Mouse (Mus musculus): ENCODE measurements around the gene Hmgcr.
A peak's percentile ranks its signal among the peaks of the same experiment; 100 is the strongest.

Gene Hmgcr

GRCm38 (mm10) chr13:96670406-96671077 is at the start of gene Hmgcr:
Gene Hmgcr, minus strand, starts transcription at chr13:96670936.
- DNase-seq (ENCODE audit: low spot score): peak; percentile 98

- no peak for DNase-seq (ENCODE audit: low spot score)
Measured at GRCm38 (mm10) chr13:96720003-96720402, 49.3 kb upstream of the Hmgcr start.

DNA sequence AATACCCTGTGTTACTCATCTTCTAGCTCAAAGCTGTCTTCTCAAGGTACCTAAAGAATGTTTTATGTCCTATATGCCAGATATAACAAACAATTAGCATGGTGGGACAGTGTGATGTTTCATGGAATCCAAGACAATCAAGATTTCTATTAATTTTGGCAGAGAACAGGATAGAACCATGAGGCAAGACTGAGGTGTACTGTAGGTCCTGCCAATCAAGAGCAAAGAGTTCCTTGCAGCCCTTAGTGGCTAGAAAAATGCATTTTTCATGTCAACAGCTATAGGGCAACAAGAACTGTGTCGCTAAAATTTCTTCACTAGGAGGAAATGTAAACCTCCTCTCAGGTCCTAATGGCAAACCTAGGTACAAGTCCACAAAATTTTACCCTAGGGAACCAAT is 47.1 kb upstream of the Hmgcr start:
- DNase-seq (ENCODE audit: low spot score): no peak

DNA sequence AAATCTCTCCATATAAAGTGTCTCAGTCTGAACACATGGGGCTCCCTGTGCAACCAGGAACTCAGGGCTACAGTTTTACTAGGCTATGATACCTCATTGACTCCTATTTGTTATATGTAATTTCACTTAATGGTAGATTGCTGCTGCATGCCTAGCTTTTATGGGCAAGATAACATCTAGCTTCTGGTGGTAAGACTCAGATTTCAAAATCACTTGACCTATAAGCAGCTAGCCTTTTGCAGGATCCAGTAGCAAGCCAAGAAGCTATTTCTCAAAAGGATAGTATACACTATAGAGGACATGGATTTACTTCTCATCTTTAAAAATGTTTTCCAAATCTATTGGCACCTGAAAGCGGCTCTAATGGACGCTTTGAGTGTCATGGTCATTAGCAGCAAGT is 45.6 kb upstream of the Hmgcr start:
- DNase-seq (ENCODE audit: low spot score): no peak

DNA sequence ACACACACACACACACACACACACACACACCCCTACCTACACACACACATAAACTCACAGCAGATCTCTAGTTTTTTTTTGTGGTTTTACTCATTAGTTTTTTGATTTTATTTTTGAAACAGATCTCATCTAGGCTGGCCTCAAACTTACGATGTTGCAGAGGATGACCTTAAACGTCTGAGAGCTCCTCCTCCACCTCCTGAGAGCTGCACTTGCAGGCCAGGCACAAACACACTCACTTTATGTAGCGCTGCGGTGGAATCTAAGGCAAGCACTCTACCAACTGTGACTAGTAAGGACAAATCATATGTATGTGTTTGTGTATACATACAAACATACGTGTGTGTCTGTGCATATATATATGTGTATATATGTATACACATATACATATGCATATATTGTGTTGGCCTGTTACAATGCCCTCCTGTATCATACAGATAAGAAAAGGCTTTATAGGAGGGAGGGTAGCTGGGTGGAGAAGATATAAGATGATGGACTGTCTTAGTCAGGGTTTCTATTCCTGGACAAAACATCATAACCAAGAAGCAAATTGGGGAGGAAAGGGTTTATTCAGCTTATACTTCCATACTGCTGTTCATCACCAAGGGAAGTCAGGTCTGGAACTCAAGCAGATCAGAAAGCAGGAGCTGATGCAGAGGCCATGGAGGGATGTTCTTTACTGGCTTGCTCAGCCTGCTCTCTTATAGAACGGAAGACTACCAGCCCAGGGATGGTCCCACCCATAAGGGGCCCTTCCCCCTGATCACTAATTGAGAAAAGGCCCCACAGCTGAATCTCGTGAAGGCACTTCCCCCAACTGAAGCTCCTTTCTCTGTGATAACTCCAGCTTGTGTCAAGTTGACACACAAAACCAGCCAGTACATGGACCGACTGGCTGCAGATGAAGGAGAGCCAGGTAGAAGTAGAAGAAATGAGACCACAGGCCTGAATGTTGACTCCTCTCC is 38.8 kb upstream of the Hmgcr start:
- DNase-seq (ENCODE audit: low spot score): no peak

GRCm38 (mm10) chr13:96702567-96703278 is 32.0 kb upstream of the Hmgcr start:
- no peak for DNase-seq (ENCODE audit: low spot score)

- no peak for DNase-seq (ENCODE audit: low spot score)
Measured at GRCm38 (mm10) chr13:96697805-96698586, 27.3 kb upstream of the Hmgcr start.

GRCm38 (mm10) chr13:96695428-96695827 is 24.7 kb upstream of the Hmgcr start:
- no peak for DNase-seq (ENCODE audit: low spot score)

- DNase-seq (ENCODE audit: low spot score): no peak
Measured at GRCm38 (mm10) chr13:96689901-96690300, 19.2 kb upstream of the Hmgcr start.

DNA sequence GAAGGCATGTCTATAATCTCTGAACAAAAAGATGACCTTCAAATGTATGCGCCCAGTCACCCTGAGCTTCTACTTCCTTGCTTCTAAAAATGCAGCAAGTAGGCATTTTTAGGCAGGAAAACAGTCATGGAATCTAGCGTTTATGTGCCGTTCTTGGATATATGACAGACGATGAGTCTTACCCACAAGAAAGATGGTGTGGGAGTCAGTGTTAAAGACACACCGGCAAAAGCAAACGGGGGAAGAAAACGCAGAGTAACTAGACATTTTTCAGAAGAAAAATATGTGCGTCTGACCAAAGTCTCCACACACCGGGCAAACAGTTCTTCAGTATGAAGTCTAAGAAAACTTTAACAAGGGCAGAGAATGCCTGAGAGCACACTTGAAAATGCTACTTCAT is 16.5 kb upstream of the Hmgcr start:
- no peak for DNase-seq (ENCODE audit: low spot score)

DNA sequence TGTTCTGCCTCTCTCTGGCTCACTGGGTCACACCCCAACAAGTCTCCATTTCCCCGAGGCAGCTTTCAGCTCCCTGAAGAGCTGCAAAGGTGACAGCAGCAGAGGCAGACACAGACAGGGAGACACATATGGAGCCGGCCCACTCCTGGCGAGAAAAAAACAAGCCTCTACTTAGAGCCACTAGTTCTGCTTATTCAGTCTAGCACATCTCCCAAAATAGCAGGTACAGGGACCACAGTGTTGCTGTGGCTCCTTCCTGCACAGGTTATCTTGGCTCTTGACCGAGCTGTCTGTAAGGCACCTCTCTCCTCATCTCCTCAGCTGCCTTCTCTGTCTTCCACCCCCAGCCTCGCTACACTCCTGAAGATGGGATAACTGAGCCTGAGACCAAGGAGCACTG is 14.0 kb upstream of the Hmgcr start:
- no peak for DNase-seq (ENCODE audit: low spot score)

GRCm38 (mm10) chr13:96681088-96681620 is 10.4 kb upstream of the Hmgcr start:
- no peak for DNase-seq (ENCODE audit: low spot score)

GRCm38 (mm10) chr13:96680163-96681087 is 9.7 kb upstream of the Hmgcr start:
- DNase-seq (ENCODE audit: low spot score): no peak

- no peak for DNase-seq (ENCODE audit: low spot score)
Measured at GRCm38 (mm10) chr13:96678616-96679015, 7.9 kb upstream of the Hmgcr start.

- no peak for DNase-seq (ENCODE audit: low spot score)
Measured at GRCm38 (mm10) chr13:96677071-96677470, 6.3 kb upstream of the Hmgcr start.

GRCm38 (mm10) chr13:96675756-96676155 is 5.0 kb upstream of the Hmgcr start:
- DNase-seq (ENCODE audit: low spot score): no peak

DNA sequence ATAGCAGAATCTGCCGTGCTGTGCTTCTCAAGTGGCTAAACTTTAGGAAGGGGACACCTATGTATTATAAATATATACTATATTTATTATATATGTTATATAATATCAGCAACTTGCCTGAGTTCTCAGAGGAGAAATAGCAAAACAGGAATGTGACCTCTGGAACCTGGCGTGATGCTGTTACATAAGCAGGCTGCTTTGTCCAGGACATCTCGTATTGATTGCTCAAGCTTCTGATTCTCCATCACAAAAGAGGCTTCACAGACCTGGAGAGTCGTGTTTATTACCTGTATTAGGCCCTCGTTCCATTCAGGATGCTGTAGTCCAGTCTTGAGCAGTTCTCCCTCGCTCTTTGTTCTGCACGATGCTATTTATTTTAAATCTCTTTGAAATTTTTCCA is 3.1 kb upstream of the Hmgcr start:
- no peak for DNase-seq (ENCODE audit: low spot score)

DNA sequence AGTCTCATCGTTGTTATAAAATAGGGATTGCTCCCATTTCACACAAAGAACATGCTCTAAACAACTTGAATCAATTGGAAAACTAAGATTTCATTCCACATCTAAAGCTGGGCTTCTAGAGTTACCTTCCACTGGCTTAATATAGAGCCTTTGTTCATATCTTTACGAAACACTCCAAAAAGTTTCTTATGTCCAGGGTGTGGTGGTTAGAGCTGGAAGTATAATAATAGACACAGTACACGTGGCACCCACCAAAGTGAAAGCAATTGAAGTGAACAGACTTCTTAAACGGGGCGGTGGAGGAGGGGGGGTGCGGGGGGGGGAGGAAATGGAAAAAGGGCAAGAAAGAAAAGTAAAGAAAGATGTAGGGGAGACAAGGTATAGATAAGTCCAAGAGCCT is 1.5 kb upstream of the Hmgcr start:
- no peak for DNase-seq (ENCODE audit: low spot score)

DNA sequence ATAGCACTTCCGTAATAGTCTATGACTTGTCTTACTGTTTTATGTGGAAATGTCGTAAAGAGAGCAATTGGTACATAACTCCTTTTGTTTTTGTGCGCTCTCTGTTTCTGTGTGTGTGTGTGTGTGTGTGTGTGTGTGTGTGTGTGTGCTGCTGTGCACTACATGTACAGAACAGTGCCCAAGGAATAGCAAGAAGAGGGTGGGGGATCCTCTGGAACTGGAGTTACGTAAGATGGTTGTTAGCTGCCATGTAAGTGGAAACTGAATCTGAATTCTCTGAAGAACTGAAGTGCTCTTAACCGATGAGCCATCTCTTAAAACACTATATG is 1.1 kb upstream of the Hmgcr start:
- no peak for DNase-seq (ENCODE audit: low spot score)

DNA sequence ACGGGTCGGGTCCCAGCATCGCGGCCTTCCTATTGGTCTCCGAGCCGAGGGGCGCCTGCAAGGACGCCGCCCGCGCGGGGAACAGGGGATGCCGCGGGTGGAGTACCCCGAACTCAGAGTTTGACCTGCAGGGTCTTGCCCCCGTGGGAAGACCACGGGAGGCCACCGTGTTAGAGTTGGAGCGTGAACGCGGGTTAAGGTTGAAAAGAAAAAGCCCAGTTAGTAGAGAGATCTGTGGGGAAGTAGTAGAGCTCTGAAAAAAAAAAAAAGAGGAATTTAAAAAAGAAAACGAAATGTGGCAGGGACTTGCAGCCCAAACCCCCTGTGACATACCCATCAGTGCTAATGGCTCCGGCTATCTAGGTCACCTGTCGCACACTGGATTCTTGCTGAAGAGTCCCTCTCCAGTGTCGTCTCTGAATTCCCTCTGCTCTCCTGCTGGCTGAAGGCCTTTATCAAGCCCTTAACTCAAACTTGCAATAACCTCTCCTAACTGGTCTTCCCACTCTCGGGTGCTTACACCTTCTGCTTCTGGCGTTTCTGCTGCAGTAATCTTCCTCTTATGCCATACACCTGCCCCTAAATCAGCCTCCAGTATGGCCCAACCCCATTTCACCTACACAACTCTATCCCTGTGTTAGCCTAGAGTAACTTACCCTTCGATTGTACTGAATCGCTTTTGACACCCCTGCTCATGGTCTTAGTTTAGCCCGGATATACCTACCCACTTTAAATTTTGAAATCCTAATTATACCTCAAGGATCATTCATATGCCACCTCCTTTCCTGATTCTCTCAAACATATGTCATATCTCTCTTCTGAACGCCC is 556 bp upstream of the Hmgcr start:
- DNase-seq (ENCODE audit: low spot score): no peak

Measured in ovary, adult 18-20 months (tissue).